Mouse (Mus musculus) brain, embryonic 14.5 days (tissue): ENCODE measurements at regions not wholly inside any gene's neighbourhood (a gene's known extent, or its start where the extent isn't known, plus 50 kb on each side); places are given as distances from the start of the nearest gene placed in this dataset.

Experiments used
- DNase-seq: peaks from one replicate; pipeline ENCODE4 v3.0.0-alpha.2; 2011; ENCODE audit warnings: low read depth
- CTCF ChIP-seq: fragments of 200-500 bp; IDR thresholded peaks from 2 replicates; pipeline ENCODE4 v1.5.1; 2012; ENCODE audit warnings: inconsistent platforms, mild to moderate bottlenecking, moderate library complexity, borderline replicate concordance; ENCODE audit not compliant: insufficient read depth, insufficient read length; ENCODE audit errors: extremely low read depth
- POLR2A ChIP-seq: fragments of 200-500 bp; IDR thresholded peaks from 2 replicates; pipeline ENCODE4 v1.6.1; 2012; ENCODE audit warnings: mild to moderate bottlenecking, inconsistent platforms, borderline replicate concordance; ENCODE audit not compliant: poor library complexity, insufficient read depth, insufficient read length, severe bottlenecking; ENCODE audit errors: extremely low read depth

- no peak for DNase-seq
- no peak for TF ChIP-seq POLR2A
- no peak for TF ChIP-seq CTCF
Observed at GRCm38 (mm10) chr12:35863141-35863540, 62.3 kb upstream of the Agr3 start.

- no peak for TF ChIP-seq POLR2A
- TF ChIP-seq CTCF = no peak
- peak; percentile 86 for DNase-seq
Observed at GRCm38 (mm10) chr12:35853159-35853558, 72.3 kb upstream of the Agr3 start.

GRCm38 (mm10) chr12:35846905-35847610 is 78.4 kb upstream of the Agr3 start:
- peak; percentile 94 for DNase-seq
- no peak for TF ChIP-seq CTCF
- no peak for TF ChIP-seq POLR2A

GRCm38 (mm10) chr12:35836946-35837345 is 88.5 kb upstream of the Agr3 start:
- no peak for DNase-seq
- no peak for TF ChIP-seq POLR2A
- TF ChIP-seq CTCF = no peak

GRCm38 (mm10) chr12:35833285-35833684 is 92.1 kb upstream of the Agr3 start:
- no peak for DNase-seq
- no peak for TF ChIP-seq POLR2A
- no peak for TF ChIP-seq CTCF

GRCm38 (mm10) chr12:35831922-35832512 is 93.4 kb upstream of the Agr3 start:
- DNase-seq = no peak
- TF ChIP-seq CTCF (no peak), POLR2A (no peak)

GRCm38 (mm10) chr12:35831268-35831667 is 94.2 kb upstream of the Agr3 start:
- DNase-seq = peak; percentile 91
- TF ChIP-seq POLR2A (no peak), CTCF (peak; percentile 73; the same call in 1 of the 2 replicates)

GRCm38 (mm10) chr12:35827797-35828196 is 97.6 kb upstream of the Agr3 start:
- DNase-seq = no peak
- TF ChIP-seq CTCF (no peak), POLR2A (no peak)

- no peak for DNase-seq
- no peak for TF ChIP-seq POLR2A
- TF ChIP-seq CTCF = no peak
Observed at GRCm38 (mm10) chr12:35826990-35827389, 98.4 kb upstream of the Agr3 start.

GRCm38 (mm10) chr12:35824587-35824987 is 100.8 kb upstream of the Agr3 start:
- no peak for TF ChIP-seq CTCF
- no peak for TF ChIP-seq POLR2A
- DNase-seq = peak; percentile 77

GRCm38 (mm10) chr12:35799261-35799660 is 126.2 kb upstream of the Agr3 start:
- DNase-seq = no peak
- TF ChIP-seq CTCF (no peak), POLR2A (no peak)

- no peak for TF ChIP-seq CTCF
- TF ChIP-seq POLR2A = no peak
- no peak for DNase-seq
Observed at GRCm38 (mm10) chr12:35775396-35775795, 150.0 kb upstream of the Agr3 start.
